Mouse (Mus musculus): ENCODE measurements around the gene Isyna1.
A peak's percentile ranks its signal among the peaks of the same experiment; 100 is the strongest.

Gene Isyna1

GRCm38 (mm10) chr8:70628986-70629490, 34.9 kb downstream of the Isyna1 start:
- no peak for DNase-seq

- DNase-seq = peak; percentile 89
These were observed 35.7 kb downstream of the Isyna1 start for GRCm38 (mm10) chr8:70629574-70630531.

GRCm38 (mm10) chr8:70630532-70631381, 36.6 kb downstream of the Isyna1 start:
- peak; percentile 79 for DNase-seq

GRCm38 (mm10) chr8:70631436-70631835, 37.3 kb downstream of the Isyna1 start:
- peak; percentile 63 for DNase-seq

- no peak for DNase-seq
These were observed 38.2 kb downstream of the Isyna1 start, which contains the start of gene Gdf15 for GRCm38 (mm10) chr8:70632346-70632892. TSS of gene Gdf15 (minus strand) at chr8:70632456.

- peak; percentile 65 for DNase-seq
These were observed 39.9 kb downstream of the Isyna1 start for GRCm38 (mm10) chr8:70634066-70634465.

- peak; percentile 59 for DNase-seq
These were observed 41.4 kb downstream of the Isyna1 start for GRCm38 (mm10) chr8:70635527-70635926.

- DNase-seq = peak; percentile 62
These were observed 42.7 kb downstream of the Isyna1 start for GRCm38 (mm10) chr8:70636838-70637237.

GRCm38 (mm10) chr8:70638752-70639151, 44.6 kb downstream of the Isyna1 start:
- no peak for DNase-seq

- DNase-seq = no peak
These were observed 48.8 kb downstream of the Isyna1 start for GRCm38 (mm10) chr8:70643019-70643418.

- peak; percentile 42 for DNase-seq
These were observed 49.9 kb downstream of the Isyna1 start for GRCm38 (mm10) chr8:70644065-70644464.

GRCm38 (mm10) chr8:70645501-70646224, 51.5 kb downstream of the Isyna1 start:
- no peak for DNase-seq

GRCm38 (mm10) chr8:70646369-70646768, 52.2 kb downstream of the Isyna1 start:
- DNase-seq = no peak

GRCm38 (mm10) chr8:70646775-70647174, 52.6 kb downstream of the Isyna1 start:
- DNase-seq = no peak

Measured in liver (tissue).